Mouse (Mus musculus): ENCODE results near the gene Dlx2. TPM values are rescaled to one million over a fixed set of nuclear protein-coding genes. Genes with fewer than 3 reads are reported as not detected.
A peak's percentile ranks its signal among the peaks of the same experiment; 100 is the strongest.

Gene Dlx2
- polyA plus RNA-seq, 1 experiment, result not detected

DNA sequence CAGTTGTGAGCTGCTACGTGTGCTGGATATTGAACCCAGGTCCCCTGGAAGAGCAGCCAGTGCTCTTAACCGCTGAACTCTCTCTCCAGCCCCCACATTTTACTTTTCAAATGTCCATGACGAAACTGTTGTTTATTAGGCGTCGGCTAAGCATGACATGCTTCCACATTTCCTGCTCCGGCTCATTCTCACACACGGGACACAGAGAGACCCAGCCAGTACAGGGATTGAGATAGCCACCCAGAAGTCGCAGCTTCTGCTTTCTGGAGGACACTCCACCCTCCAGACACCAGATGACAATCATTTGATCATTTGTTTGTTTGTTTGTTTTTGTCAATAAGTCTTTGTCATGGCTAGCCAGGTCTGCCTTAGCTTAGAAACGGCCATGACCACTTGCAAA, 41.7 kb downstream of the Dlx2 start:
- Histone ChIP-seq H3K9ac (ENCODE audit: low read depth, poor library complexity, severe bottlenecking) (no peak overlapping the region), H3K4me3 (ENCODE audit: low read depth, low read length) (no peak overlapping the region), H3K9me3 (replicated peaks; ENCODE audit: control insufficient read depth, insufficient read depth, low read length, poor library complexity, severe bottlenecking) (no peaks in the 10 kb centered on the region), H3K36me3 (ENCODE audit: control insufficient read depth, insufficient read depth, low read length, poor library complexity, severe bottlenecking) (no peaks in the 10 kb centered on the region), H3K27ac (ENCODE audit: insufficient read depth, low read length) (no peak overlapping the region), H3K27me3 (ENCODE audit: control insufficient read depth, insufficient read depth, low read length, poor library complexity, severe bottlenecking) (no peaks in the 10 kb centered on the region), H3K4me1 (ENCODE audit: control insufficient read depth, insufficient read depth, low read length) (no peaks in the 10 kb centered on the region)
- TF ChIP-seq CTCF (IDR thresholded peaks at IDR 0.05; ENCODE audit: low read depth, low read length) (no peak), POLR2A (IDR thresholded peaks at IDR 0.05; ENCODE audit: insufficient read depth, low read length) (no peak), EP300 (IDR thresholded peaks at IDR 0.05; ENCODE audit: insufficient read depth, low read depth, low read length) (no peak)

DNA sequence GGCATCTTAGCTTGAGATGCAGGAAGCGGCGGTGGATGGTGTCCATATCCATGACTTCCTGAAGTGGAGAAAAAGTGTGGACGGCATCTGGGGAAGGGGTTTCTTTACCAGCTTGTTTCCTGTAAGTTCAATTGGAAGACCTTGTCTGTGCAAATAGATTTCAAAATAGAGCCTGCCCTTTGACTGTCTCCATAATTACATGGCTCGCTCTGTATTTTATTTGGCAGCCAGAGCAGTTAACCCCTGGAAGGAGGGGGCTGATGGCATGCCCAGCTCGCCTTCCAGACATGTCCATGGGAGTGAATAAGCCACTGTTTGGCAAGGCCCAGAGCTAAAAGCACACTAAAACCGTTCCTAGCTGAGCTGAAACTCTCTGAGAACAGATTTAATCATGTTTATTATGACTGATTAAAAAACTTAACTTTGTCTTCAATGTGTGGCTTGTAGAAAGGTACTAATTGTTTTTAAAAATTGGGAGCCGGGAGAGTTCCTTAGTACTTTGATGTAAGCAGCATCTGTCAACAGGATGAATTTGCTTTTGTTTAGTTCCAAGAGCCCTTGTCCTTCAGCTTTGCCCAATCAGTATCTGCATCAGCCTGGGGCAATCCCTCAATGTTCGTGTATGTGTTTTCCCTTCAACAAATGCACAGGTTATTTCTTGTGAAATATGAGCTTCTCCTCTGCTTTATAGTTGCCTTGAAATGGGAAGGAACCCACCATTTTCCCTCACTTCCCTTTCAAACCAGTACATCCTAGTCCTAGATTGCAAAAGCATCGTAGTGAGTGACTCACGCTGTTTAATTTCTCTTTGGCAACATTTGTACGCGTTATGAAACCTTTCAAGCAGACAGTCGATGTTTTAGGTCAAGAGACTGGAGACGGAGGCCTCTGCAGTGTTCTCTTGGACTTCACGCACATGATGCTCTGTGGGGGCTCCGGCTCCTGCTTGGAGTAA, 47.0 kb downstream of the Dlx2 start:
- Histone ChIP-seq H3K4me1 (ENCODE audit: control insufficient read depth, insufficient read depth, low read length) (no peaks in the 10 kb centered on the region), H3K27ac (ENCODE audit: insufficient read depth, low read length) (peak overlapping the region; percentile 20; the same call in 1 of the 2 replicates), H3K9me3 (replicated peaks; ENCODE audit: control insufficient read depth, insufficient read depth, low read length, poor library complexity, severe bottlenecking) (no peaks in the 10 kb centered on the region), H3K9ac (ENCODE audit: low read depth, poor library complexity, severe bottlenecking) (no peak overlapping the region), H3K27me3 (ENCODE audit: control insufficient read depth, insufficient read depth, low read length, poor library complexity, severe bottlenecking) (no peaks in the 10 kb centered on the region), H3K4me3 (ENCODE audit: low read depth, low read length) (no peak overlapping the region), H3K36me3 (ENCODE audit: control insufficient read depth, insufficient read depth, low read length, poor library complexity, severe bottlenecking) (no peaks in the 10 kb centered on the region)
- TF ChIP-seq EP300 (IDR thresholded peaks at IDR 0.05; ENCODE audit: insufficient read depth, low read depth, low read length), result no peak
- TF ChIP-seq CTCF (IDR thresholded peaks at IDR 0.05; ENCODE audit: low read depth, low read length), result no peak
- no peak for TF ChIP-seq POLR2A (IDR thresholded peaks at IDR 0.05; ENCODE audit: insufficient read depth, low read length)

DNA sequence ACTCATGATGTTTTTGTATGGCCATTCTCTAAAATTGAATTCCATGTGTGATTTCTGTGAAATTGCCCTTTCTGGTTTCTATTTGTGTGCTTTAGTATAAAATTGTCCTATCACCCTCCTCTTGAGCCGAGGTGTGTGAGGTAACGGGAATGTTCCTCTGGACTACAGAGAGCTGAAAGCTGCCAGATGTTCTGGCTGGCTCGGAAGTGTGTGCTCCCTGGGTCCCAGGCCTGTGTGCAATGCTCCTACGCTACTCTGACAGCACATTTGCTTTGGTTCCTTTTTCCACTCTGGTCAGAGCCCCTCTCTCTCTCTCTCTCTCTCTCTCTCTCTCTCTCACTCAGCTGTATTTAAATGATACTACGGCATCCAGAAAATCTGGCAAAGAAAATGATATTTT, 49.4 kb downstream of the Dlx2 start:
- TF ChIP-seq EP300 (IDR thresholded peaks at IDR 0.05; ENCODE audit: insufficient read depth, low read depth, low read length), result no peak
- no peak for TF ChIP-seq CTCF (IDR thresholded peaks at IDR 0.05; ENCODE audit: low read depth, low read length)
- TF ChIP-seq POLR2A (IDR thresholded peaks at IDR 0.05; ENCODE audit: insufficient read depth, low read length), result no peak

DNA sequence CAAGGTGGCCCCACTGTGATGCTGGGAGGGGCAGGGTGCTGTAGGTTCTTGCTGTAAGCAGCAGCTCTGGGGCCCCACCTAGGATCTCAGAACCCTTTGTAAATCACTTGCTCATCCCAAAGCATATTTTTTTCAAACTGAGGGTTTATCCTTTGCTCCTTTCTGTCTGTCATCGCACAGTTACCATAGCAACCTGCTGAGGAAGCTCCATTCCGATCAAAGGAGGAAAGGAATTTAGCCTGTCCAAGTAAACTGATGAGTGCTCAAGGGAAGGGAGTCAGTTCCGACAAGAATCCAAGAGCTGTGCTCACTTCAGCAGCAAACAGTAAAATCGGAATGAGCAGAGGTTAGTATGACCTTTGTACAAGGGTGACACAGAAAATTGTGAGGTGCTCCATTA, 51.6 kb downstream of the Dlx2 start:
- H3K27me3 ChIP-seq (ENCODE audit: control insufficient read depth, insufficient read depth, low read length, poor library complexity, severe bottlenecking), result no peaks in the 10 kb centered on the region
- H3K9ac ChIP-seq (ENCODE audit: low read depth, poor library complexity, severe bottlenecking), result no peak overlapping the region
- H3K27ac ChIP-seq (ENCODE audit: insufficient read depth, low read length), result no peak overlapping the region
- H3K36me3 ChIP-seq (ENCODE audit: control insufficient read depth, insufficient read depth, low read length, poor library complexity, severe bottlenecking), result no peaks in the 10 kb centered on the region
- no peak overlapping the region for H3K4me3 ChIP-seq (ENCODE audit: low read depth, low read length)
- no peaks in the 10 kb centered on the region for H3K4me1 ChIP-seq (ENCODE audit: control insufficient read depth, insufficient read depth, low read length)
- no peaks in the 10 kb centered on the region for H3K9me3 ChIP-seq (replicated peaks; ENCODE audit: control insufficient read depth, insufficient read depth, low read length, poor library complexity, severe bottlenecking)
- no peak for TF ChIP-seq POLR2A (IDR thresholded peaks at IDR 0.05; ENCODE audit: insufficient read depth, low read length)
- TF ChIP-seq EP300 (IDR thresholded peaks at IDR 0.05; ENCODE audit: insufficient read depth, low read depth, low read length), result no peak
- no peak for TF ChIP-seq CTCF (IDR thresholded peaks at IDR 0.05; ENCODE audit: low read depth, low read length)

More for the DNA sequence above, 49.4 kb downstream of the Dlx2 start:
- no peaks in the 10 kb centered on the region for H3K27me3 ChIP-seq (ENCODE audit: control insufficient read depth, insufficient read depth, low read length, poor library complexity, severe bottlenecking)
- H3K9ac ChIP-seq (ENCODE audit: low read depth, poor library complexity, severe bottlenecking), result no peak overlapping the region
- no peaks in the 10 kb centered on the region for H3K4me1 ChIP-seq (ENCODE audit: control insufficient read depth, insufficient read depth, low read length)
- H3K4me3 ChIP-seq (ENCODE audit: low read depth, low read length), result no peak overlapping the region
- no peaks in the 10 kb centered on the region for H3K36me3 ChIP-seq (ENCODE audit: control insufficient read depth, insufficient read depth, low read length, poor library complexity, severe bottlenecking)
- H3K9me3 ChIP-seq (replicated peaks; ENCODE audit: control insufficient read depth, insufficient read depth, low read length, poor library complexity, severe bottlenecking), result no peaks in the 10 kb centered on the region
- no peak overlapping the region for H3K27ac ChIP-seq (ENCODE audit: insufficient read depth, low read length)

DNA sequence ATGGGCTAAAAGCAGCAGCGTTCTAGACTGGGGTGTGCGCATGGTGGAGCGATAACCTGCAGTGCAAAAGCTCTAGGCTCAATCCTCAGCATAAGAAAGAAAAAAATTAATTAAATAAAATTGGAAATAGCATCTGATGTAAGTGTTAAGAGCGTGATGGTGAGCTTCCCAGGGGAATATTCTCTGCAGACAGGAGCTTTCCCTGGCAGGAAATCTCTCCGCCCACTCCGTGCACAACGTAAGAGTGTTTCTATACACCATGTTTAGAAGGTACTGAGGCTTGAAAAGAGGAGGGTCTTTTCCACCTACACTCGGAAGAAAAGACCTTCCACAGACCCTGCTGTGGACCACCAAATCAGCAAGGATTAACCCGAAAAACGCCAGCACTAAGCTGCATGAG, 52.1 kb downstream of the Dlx2 start:
- H3K27ac ChIP-seq (ENCODE audit: insufficient read depth, low read length), result no peak overlapping the region
- no peaks in the 10 kb centered on the region for H3K4me1 ChIP-seq (ENCODE audit: control insufficient read depth, insufficient read depth, low read length)
- TF ChIP-seq POLR2A (IDR thresholded peaks at IDR 0.05; ENCODE audit: insufficient read depth, low read length) (no peak), CTCF (IDR thresholded peaks at IDR 0.05; ENCODE audit: low read depth, low read length) (no peak), EP300 (IDR thresholded peaks at IDR 0.05; ENCODE audit: insufficient read depth, low read depth, low read length) (no peak)
- no peak overlapping the region for H3K9ac ChIP-seq (ENCODE audit: low read depth, poor library complexity, severe bottlenecking)
- H3K27me3 ChIP-seq (ENCODE audit: control insufficient read depth, insufficient read depth, low read length, poor library complexity, severe bottlenecking), result no peaks in the 10 kb centered on the region
- no peak overlapping the region for H3K4me3 ChIP-seq (ENCODE audit: low read depth, low read length)
- no peaks in the 10 kb centered on the region for H3K9me3 ChIP-seq (replicated peaks; ENCODE audit: control insufficient read depth, insufficient read depth, low read length, poor library complexity, severe bottlenecking)
- no peaks in the 10 kb centered on the region for H3K36me3 ChIP-seq (ENCODE audit: control insufficient read depth, insufficient read depth, low read length, poor library complexity, severe bottlenecking)

Other genes starting within 250 kb of the Dlx2 start
- gene Slc25a12, start 179.0 kb downstream of the Dlx2 start, polyA plus RNA-seq (2011; ENCODE audit: insufficient read depth, insufficient read length, low read depth, missing spikeins), result 80.0 and 89.2 TPM in 2 replicates
- gene Hat1, start 157.8 kb downstream of the Dlx2 start, polyA plus RNA-seq (2011; ENCODE audit: insufficient read depth, insufficient read length, low read depth, missing spikeins), result 659 and 692 TPM in 2 replicates
- 13.0 and 13.6 TPM in 2 replicates for gene Metap1d, start 93.5 kb downstream of the Dlx2 start, polyA plus RNA-seq (2011; ENCODE audit: insufficient read depth, insufficient read length, low read depth, missing spikeins)
- gene Dlx1, start 18.6 kb downstream of the Dlx2 start, polyA plus RNA-seq (2011; ENCODE audit: insufficient read depth, insufficient read length, low read depth, missing spikeins), result not detected in 2 replicates
- gene Itga6, start 198.9 kb upstream of the Dlx2 start, polyA plus RNA-seq (2011; ENCODE audit: insufficient read depth, insufficient read length, low read depth, missing spikeins), result 143 and 151 TPM in 2 replicates